Mouse (Mus musculus) heart, postnatal 36 days (tissue): ENCODE measurements around the gene H2-DMa. TPM values are rescaled to one million over a fixed set of nuclear protein-coding genes. Genes with fewer than 3 reads are reported as not detected.

Experiments
- DNase-seq, 2 experiments: peaks; one replicate each; pipeline ENCODE4 v3.0.0; 2021 to 2022
- intact Hi-C: fragments of 180-260 bp; cut with DNase I; formaldehyde crosslinking; loops from one replicate; pipeline ENCODE4 v1.15.1; 2025
- total RNA-seq, 2 experiments: library from RNA; stranded (reverse); gene quantifications; 2 replicates each; pipeline ENCODE4 v1.2.3; 2021

The H2-DMa gene
- 1 to 10 TPM; 4.0 to 6.5 TPM for total RNA-seq

GRCm38 (mm10) chr17:34119249-34120179 lies at the start of gene H2-DMa:
Gene H2-DMa, plus strand, starts transcription at chr17:34119541.
- intact Hi-C loops: loop anchor here (5.0 kb wide), 1 partner anchor 87 kb away; the partner anchor contains the start of genes Rxrb and Slc39a7
- peak; percentile 98 to 99 for DNase-seq

GRCm38 (mm10) chr17:34072091-34072490 lies 47.2 kb upstream of the H2-DMa start:
- intact Hi-C loops: no loop called here

DNA sequence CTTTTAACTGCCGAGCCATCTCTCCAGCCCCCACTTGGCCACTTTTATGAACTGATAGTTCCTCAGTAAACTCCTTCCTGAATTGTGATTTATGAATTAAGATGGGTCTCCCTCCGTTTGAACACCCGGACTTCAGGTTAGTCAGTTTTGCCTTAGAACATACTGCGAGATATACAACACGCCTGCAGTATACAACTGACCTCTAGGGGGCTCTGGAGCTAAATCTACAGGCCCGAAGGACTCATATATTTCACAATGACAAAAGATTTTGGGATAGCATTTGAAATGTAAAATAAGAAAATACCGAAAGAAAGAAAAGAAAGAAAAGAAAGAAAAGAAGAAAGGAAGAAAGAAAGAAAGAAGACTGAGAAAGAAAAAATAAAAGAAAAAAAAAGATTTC lies 44.1 kb upstream of the H2-DMa start:
- peak; percentile 70 to 84 for DNase-seq
- intact Hi-C loops: loop anchor here (5.0 kb wide), 1 partner anchor 162 kb away; the partner anchor contains the start of gene H2-Ob

More at GRCm38 (mm10) chr17:34072091-34072490, 47.2 kb upstream of the H2-DMa start:
- no peak for DNase-seq

DNA sequence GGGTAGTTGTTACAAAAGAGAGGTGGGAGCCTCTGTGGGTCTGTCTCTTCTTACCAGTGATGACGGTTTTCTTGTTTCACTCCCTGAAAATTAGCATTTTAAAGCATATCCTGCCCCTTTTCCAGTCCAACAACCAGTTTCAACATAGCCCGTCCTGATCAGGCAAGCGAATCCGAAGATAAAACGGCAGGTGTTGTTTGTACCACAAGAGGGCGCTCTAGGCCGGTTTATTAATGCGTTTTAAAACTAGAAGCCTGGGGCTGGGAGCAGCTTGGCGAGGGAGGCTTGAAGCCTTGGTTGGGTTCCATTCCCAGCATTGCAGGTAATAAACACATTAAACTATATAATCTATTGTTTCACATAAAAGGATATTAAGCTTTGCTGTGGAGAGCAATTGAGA lies 41.8 kb upstream of the H2-DMa start:
- intact Hi-C loops: loop anchor here (1.0 to 5.0 kb wide), 3 partner anchors 57 to 160 kb away; partner anchors contain the start of gene H2-Ob
- DNase-seq: peak; percentile 55 to 72

DNA sequence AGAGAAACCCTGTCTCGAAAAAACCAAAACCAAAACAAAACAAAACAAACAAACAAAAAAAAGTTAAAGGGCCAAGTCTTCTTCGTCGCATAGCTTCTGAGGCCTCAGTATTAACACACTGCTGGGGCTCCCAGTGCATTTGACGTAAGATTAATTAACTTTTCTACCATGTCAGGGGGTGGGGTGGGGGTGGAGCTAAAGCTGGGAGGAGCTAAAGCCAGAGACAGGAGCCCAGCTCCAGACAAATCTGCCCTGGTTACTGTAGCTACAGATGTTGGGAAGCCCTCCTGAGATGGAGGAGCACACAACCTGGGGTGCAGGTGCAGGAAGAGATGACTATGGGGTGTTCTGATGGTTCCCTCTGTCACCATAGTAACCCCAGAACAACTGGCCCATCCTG lies 41.2 kb upstream of the H2-DMa start:
- DNase-seq: no peak
- intact Hi-C loops: loop anchor here (5.0 kb wide), 1 partner anchor 159 kb away; the partner anchor contains the start of gene H2-Ob

- no peak for DNase-seq
- intact Hi-C loops: loop anchor here (5.0 kb wide), 1 partner anchor 158 kb away; the partner anchor contains the start of gene H2-Ob
Measured at GRCm38 (mm10) chr17:34079002-34079401, 40.3 kb upstream of the H2-DMa start.

- DNase-seq: peak in 1 of 2 experiments; percentile 10
- intact Hi-C loops: loop anchor here (5.0 kb wide), 1 partner anchor 158 kb away; the partner anchor contains the start of gene H2-Ob
Measured at GRCm38 (mm10) chr17:34079621-34080020, 39.7 kb upstream of the H2-DMa start.

DNA sequence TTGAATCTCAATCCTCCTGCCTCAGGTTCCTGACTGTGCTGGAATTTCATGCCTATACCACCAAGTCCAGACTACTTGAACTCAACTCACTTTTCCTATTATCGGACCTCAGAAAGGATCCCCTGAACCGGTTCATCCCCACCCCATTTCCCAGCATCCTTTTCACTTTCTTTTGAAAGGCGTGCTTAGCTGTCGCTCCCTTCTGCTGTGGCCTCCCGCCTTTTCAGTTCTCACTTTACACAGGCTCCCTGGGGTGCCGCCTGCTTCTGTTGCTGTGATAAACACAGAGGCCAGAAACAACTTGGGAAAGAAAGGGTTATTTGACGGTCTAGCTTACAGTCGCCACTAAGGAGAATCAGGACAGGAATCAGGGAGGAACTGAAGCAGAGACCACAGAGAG lies 36.2 kb upstream of the H2-DMa start:
- no peak for DNase-seq
- intact Hi-C loops: no loop called here

GRCm38 (mm10) chr17:34087386-34087785 lies 32.0 kb upstream of the H2-DMa start:
- intact Hi-C loops: no loop called here
- no peak for DNase-seq

GRCm38 (mm10) chr17:34088124-34088523 lies 31.2 kb upstream of the H2-DMa start:
- DNase-seq: no peak
- intact Hi-C loops: no loop called here

DNA sequence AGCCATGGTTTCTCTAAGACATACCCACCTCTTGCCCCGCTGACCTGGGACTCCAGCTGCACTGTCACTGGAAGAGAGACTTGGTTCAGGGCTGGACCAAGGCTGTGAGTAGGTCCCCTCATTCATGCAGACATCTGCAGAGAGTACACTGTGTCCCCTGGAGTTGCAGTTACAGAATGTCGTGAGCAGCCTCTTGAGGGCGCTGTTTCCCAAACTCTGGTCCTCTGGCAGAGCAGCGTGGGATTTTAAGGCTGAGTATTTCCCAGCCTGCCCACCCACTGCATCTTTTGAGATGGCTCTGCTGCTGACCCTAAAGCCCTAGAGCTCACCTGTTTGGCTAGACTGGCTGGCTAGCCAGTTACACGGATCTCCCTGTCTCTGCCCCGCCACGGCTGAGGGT lies 28.4 kb upstream of the H2-DMa start:
- DNase-seq: no peak
- intact Hi-C loops: no loop called here

GRCm38 (mm10) chr17:34092197-34092875 lies 27.0 kb upstream of the H2-DMa start, which contains the start of gene H2-Oa:
Gene H2-Oa, plus strand, starts transcription at chr17:34092340.
- DNase-seq: no peak
- intact Hi-C loops: no loop called here

DNA sequence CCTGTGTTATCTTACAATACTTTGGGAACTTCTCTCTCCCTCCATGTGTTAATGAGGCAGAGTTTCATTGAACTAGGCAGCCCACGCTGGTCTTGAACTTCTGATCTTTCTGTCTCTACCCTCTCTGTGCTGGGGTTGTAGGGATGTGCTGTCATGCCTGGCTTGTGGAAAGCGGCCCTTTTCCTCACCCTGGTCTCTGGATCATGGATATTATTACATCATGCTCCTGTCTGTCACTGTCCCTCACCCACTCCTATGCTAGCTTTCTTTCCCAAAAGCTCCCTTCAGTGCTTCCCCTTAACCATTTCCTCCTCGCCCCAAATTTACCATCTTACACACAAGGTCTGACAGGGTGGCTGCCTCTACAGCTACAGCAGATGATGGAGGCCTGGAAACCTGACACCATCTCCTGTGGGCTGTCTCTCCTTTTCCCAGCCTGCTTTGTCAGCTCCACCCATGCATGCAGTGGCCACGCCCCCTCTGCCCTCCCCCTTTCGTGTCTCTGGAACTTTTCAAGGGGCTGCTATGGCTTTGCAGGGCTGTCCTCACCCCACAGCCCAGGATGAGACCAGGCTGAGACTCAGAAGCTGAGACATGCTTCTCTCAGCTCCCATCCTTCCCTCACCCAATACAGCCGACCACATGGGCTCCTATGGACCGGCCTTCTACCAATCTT lies 26.0 kb upstream of the H2-DMa start:
- no peak for DNase-seq
- intact Hi-C loops: no loop called here

- DNase-seq: no peak
- intact Hi-C loops: no loop called here
Measured at GRCm38 (mm10) chr17:34094283-34095035, 24.9 kb upstream of the H2-DMa start.

- intact Hi-C loops: no loop called here
Measured at GRCm38 (mm10) chr17:34096497-34097010, 22.8 kb upstream of the H2-DMa start.

GRCm38 (mm10) chr17:34097272-34097671 lies 22.1 kb upstream of the H2-DMa start:
- intact Hi-C loops: no loop called here
- DNase-seq: no peak

More at GRCm38 (mm10) chr17:34096497-34097010, 22.8 kb upstream of the H2-DMa start:
- DNase-seq: no peak

DNA sequence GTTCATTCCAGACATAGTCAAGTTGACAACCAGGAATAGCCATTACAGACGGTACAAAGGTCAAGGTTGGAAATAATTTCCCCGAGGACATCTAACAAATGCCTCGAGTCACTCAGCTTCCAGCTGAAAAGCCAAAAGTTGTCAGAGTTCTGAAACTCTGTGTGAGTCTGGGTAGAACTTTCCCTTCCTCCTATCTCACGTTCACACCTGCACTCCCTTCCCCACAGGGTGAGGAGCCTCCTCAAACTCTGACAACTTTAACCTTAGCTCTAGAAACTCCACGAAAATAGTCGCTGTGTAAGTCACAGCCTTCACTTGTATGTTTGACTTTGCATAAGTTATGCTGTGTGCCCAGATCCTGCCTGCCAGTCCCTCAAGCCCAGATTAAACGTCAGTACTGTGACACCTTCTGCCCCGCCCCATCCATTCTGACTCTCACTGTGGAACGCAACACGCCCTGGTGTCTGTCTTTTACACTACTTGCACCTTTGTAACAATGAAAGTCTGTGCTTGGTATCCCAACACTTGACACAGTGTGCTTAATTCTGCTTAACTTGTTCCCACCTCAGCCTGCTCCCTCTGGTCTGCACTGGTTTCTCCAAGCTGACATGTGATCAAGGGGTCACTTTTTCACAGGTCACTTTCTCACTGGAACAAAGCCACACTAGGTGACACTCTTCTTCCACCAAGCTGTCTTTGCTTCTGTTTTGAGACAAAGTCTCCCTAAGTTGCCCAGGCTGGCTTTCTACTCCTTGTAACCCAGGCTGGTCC lies 20.4 kb upstream of the H2-DMa start:
- intact Hi-C loops: no loop called here
- DNase-seq: no peak

DNA sequence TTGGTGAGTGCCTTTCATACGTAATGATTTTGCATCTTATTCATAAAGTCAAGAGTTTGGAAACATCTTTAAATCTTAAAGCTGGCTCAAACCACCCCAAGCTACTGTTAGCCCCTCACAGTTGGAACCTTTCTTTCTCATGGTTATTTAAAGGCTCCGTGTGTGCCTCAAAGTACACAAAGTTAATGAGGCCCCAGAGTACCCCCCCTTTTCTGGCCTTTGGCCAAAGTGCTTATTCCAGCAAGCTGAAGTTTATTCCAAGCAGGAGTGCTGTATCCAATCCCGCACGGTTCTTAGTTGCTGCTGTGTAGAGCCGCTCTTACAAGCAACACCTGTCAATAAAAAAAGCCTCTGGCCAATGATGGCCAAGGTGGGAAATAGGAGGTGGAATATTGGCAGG lies 19.8 kb upstream of the H2-DMa start:
- no peak for DNase-seq
- intact Hi-C loops: no loop called here

- DNase-seq: no peak
- intact Hi-C loops: loop anchor here (1.0 to 5.0 kb wide), 3 partner anchors 34 to 136 kb away; partner anchors contain the start of gene H2-Ob
Measured at GRCm38 (mm10) chr17:34101185-34101584, 18.2 kb upstream of the H2-DMa start.
